Mouse (Mus musculus): ENCODE results near the gene Naa10.
A peak's percentile ranks its signal among the peaks of the same experiment; 100 is the strongest.

Naa10 gene

DNA sequence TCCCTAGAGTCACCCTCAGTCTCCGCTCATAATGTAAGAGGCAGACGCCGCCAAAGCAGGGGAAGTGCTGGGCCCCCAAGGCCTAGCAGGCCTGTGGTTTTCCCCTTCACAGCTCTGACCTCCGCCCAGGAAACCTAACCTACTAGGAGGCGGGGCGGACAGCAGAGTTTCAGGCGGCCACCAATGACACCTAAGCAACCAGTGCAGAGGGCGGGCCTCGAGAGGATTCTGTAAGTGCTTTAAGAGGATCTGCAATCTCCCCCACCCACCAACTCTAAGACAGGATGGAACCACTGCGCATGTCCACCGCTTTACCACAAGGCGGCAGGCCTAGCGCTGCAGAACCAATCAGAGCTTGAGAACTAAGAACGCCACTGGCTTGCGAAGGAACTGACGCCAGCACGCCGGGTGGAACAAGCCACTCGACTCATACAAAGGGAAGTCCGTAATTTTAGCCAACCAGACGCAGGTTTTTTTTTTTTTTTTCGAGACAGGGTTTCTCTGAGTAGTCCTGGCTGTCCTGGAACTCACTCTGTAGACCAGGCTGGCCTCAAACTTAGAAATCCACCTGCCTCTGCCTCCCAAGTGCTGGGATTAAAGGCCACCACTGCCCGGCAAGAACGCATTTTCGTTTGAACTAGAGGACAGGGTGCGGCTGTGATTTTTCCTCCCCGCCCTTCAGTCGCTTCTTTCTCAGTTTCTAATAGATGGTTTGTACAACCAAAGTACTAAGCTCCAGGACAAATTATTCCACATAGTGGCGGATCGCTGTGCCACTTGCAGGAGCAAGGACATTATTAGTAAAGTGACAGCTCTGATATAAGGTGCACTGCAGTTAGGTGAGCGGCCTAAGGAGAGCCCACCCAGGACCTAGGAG lies 6.7 kb downstream of the Naa10 start:
- DNase-seq, result peak; percentile 93 to 94

DNA sequence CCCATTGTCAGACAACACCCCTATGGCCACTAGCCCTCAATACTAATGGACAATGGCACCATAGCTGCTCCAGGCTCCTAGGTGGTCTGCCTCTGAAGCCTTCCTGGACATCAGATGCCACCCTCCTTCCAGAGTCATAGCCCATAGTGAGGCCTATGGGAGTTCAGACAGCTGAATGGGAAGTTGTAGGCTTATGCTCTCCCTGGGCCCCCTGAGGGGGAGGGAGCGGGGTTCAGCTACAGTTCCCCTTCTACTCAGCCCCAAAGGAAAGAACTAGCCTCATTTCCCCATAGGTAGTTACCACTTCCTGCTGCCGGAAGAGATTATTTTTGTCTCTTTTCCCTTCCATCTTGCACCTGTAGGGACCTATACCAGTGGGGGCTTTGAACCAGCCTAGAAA lies 10.2 kb downstream of the Naa10 start:
- no peak for DNase-seq

DNA sequence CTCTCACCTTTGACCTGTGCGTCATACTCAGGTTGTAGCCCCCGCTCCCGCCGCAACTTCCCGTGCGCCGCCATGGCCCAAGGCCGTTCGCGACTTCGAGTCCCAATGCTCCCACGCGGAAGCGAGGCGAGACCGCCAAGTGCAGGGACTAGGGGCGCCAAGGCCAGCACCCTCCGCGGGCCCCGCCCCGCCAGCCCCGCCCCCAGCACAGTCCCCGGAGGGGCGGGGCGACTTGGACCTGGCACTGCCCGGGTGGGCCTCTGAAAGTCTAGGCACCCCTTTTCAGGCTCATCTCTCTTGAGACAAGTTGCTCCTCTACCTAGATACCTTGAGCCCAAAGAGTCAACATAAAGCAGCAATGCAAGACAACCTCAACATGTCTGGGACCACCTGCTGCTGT lies 10.6 kb downstream of the Naa10 start:
- DNase-seq, result no peak

DNA sequence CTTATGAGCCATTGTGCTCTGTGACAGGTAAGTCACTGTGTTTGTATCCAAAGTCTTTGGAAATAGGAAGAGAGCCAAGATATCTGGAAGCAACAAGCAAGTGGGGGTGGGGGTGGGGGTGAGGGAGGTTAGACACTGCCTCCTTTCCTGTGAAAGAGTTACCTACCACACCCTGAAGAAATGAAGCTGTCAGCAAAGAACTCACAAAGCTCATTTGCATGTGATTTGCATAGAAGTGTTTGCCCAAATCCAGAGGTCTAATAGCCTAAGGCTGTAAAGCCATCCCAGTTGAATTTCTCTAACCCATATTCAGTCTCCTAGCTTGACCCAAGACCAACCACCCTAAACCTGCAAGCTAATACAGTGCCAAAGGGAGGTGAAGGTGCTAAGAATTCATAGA lies 11.3 kb downstream of the Naa10 start:
- DNase-seq, result peak in 1 of 2 experiments; percentile 47

DNA sequence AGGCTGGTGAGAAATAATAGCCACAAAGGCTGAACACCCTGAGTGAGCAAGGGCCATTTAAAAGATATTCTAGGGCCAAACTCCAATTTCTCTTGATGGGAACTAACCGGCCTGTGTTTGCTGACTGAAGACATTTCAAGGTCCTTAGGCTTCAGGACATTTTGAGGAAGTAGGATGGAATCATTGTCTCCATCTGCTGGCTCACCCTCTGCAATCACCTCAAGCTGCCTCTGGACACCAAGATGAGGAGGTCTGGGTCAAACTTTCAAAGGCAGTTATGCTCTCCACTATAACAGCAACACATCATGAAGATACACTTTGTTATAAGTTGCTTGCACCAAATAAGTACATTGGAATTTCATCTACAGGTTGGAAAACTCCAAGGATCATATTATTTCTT lies 11.7 kb downstream of the Naa10 start:
- no peak for DNase-seq

DNA sequence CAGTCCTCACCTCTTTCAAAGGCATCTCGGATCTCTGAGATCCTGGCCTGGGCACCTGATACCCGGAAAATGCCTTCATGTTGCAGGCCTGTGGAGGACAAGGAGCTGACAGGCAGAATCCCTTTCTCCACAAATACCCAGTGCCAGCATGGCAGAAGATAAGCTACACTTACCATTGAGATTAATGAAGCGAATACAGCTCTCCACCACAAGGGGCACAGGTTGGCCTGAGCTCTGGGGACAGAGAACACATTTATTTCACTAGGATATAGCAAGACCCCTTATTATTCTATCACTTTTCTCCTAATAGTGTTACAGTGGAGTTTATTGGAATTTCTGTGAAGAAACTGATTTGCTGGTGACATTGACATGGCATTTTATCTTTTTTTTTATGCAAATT lies 23.8 kb downstream of the Naa10 start:
- DNase-seq, result no peak

DNA sequence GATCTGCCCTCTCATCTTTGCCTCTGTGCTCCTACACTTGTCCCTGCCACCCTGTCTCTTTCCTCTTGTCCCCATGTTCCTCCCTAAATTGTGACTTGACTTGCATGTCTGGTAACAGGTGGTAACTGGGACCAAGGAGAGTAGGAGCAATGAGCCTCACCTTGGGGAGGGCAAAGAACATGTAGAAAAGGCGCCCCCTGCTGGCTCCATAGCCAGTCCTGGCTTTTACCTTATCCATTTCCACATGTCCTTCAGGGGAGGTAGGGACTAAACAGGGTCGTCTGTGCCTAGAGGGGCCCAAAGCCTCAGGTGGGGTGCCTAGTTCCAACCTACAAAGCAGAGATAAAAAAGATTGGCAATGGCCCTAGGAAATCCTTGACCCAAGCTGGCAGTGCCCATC lies 26.0 kb downstream of the Naa10 start, which contains the start of gene L1cam:
Gene L1cam, minus strand, starts transcription at position 387 of the 400 bp plus-strand sequence.
- peak; percentile 38 to 58 for DNase-seq

DNA sequence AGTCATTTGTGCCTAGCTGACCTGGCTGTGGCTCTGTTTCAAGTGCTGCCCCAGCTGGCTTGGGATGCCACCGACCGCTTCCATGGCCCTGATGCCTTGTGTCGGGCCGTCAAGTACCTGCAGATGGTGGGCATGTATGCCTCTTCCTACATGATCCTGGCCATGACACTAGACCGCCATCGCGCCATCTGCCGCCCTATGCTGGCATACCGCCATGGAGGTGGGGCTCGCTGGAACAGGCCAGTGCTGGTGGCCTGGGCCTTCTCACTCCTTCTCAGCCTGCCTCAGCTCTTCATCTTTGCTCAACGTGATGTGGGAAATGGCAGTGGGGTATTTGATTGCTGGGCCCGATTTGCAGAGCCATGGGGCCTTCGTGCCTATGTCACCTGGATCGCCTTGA lies 28.9 kb downstream of the Naa10 start:
- DNase-seq, result no peak

DNA sequence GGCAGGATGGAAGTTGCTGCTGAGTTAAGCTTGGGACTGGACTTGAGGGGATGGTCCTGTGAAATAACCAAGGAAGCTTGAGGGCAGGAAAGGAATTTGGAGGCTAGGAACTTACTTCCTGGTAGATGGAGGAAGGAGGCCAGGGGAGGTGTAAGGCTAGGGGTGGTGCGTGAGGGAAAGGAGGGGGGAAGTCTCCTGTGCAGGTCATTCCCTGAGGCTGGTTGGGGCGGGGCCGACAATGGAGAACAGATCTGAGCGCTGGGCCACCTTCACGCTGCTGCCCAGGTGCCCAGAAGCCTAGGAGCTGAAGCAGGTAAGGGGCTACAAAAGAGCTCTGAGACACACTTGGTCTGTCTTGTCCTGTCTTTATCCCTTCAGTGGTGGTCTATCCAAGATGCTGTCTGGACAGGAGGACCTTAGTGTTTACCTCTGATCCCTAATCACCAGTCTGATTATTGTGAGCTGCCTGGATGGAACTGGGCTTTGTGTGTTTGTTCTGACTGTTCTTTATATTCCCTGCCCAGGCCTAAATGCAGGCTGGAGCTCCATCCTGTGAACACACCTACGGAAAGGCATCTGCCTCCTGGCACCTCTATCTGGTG lies 30.1 kb downstream of the Naa10 start, which contains the start of gene Avpr2:
Gene Avpr2, plus strand, starts transcription at position 552 of the 602 bp plus-strand sequence.
- DNase-seq, result peak in 1 of 2 experiments; percentile 43

DNA sequence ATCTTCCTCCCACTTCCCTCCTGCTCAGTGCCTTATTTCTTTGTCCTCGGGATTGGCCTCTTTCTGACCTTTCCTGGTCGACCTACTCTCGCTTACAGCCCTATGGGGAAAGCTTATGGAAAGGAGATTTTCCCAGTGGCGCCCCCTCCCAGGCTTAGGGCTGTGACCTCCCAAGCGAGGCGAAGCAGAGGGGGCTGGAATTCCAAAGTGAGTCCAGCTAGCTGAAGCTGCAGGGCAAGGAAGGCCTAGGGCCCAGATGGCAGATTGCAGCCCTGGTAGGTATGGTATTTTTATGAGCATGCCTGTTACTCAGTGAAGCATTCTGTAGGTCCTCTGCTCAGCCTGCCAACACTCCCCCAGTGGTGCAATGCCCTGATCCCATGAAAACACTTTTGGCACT lies 40.3 kb downstream of the Naa10 start:
- peak; percentile 18 to 66 for DNase-seq

DNA sequence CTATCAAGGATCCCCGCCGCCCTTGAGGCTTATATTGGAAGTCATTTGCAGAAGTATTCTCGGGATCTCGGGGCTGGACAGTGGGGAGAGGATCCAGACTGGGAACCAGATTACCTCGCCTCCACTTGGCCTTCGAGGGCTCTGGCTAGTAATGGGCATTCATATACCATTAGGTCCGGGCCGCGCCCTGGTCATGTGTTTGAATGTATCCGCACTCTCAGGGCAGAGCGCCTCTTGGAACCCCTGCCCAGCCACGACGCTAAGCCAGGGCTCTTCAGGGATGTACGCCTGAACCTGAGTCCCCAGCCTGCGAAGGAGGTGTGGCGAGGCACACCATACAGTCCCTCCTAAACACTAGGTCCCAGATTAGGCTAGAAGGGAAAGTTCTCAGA lies 40.7 kb downstream of the Naa10 start:
- peak in 1 of 2 experiments; percentile 7 for DNase-seq

DNA sequence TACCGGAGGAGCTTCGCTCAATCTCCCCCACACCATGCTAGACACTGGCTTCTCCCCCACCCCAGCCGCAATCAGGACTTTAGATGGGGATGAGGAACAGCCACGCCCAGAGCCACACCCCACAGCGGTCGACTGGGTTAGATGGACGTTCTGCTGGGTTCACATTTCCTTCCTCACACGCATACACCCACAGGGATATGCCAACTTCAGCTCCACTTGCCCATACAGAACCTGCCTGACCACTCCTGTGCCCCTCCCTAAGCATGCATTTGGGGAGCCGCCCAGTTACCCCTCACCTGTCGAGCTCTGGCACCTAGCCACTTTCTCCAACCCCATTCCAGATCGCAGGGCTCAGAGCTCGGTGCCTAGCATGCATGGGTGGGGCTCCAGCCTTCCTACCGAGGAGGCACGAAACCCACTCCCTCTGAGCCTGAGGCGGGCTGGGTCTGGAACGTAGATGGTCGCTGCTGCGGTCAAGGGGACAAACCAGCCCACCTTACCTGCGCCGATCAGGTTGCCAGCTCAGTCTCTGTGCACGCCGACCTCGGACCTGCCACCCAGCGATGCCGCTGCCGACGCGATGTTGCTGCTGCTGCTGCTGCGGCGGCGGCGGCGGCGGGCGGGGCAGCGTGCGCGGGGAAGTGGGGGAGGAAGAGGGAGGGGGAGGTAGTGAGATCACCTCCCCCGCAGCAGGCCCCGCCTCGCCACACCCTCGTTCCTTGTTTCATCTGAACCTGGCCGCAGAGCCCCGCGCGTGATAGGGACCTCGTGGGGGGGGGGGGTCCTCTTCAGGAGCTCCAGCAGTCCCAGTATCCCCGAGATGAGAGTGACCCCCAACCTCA lies 41.3 kb downstream of the Naa10 start:
- peak; percentile 29 to 44 for DNase-seq

DNA sequence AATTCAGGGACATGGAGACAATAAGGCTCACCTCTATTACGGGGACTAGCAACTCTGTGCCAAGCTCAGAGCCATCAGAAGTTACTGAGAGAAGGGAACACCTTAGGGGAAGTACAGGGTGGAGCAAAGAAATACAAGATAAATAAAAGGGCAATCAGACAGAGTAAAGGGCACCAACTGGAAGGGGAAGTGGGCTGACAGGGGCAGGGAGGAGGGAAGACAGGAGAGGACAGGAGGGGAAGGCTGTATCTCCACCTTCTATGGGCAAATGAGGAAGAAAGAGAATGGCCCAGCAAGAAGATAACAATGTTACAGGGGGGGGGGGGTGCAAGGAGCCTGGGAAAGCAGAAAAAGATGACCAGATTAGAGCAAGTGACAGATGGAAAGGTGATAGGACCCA lies 44.7 kb downstream of the Naa10 start:
- DNase-seq, result no peak

DNA sequence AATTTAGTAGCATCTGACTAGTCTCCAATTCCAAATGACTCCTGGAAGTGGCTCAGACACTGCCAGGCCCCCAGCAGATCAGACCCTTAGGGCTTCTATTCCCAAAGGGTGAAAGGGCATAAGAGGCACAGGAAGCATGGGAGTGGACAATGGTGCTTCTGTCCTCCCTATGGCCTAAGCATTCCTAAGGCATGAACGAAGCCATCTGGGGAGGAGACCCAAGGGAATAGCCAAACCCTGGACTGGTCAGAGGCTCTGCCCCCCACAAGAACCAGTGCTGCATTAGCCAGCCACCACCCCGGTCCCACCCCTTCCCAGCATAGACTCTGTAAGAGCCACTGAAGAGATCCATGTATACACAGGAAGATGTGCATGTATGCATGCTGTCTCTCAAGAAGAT lies 45.9 kb downstream of the Naa10 start:
- DNase-seq, result no peak

DNA sequence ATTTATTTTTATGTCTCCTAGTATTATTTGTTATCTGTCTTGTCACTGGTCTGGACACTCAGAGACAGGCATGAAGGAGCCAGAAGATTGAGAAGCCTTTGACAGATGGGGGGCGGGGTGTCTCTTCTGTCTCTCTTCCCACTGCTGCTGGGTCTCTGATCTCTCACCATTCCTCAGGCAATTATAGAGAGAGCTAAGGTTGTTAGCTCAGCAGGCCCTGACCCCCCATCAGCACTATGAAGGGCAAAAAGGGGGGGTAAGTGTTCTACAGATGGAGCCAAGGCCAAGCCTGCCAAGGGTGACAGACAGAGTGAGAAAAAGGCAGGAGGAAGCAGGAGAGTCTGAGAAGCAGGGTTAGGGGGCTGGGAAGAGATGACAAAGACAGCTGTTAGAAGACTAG lies 49.8 kb downstream of the Naa10 start:
- DNase-seq, result no peak

DNA sequence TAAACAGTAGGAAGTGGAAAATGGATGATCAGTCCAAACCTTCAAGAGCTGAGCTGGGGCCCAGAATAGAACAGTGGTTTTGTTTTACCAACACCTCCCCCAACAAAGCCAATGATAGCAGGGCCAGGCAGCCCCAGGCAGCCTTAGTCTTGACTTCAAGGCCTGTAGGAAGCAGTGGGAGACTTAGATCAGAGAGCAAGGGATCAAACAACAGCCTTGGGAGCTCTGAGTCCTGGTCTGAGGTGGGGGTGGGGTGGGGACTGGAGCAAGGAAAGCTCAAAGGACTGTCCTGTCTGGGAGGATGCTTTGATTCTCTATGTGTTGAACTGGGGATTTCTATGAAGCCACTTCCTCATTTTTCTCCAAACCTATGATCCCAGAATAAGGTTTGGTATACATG lies 50.3 kb downstream of the Naa10 start:
- DNase-seq, result no peak

DNA sequence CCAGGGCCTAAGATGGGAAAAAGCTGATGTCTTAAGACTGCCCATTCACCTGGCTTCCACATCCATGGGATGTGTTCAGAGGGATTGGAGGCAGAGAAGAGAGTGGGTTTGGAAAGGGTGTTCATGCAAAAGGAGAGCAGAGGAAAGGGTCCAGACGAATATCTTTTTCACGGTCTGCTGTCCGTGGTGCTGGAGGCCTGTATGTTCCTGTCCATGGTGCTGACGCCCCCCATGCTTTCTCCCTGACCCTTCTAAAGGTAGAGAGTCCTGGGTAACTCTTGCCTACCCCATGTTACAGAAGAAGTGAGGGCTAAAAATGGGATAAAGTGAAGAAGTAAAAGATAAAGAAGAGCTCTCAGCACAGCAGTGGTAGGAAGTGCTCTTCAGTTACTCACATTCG lies 52.4 kb downstream of the Naa10 start:
- DNase-seq, result peak in 1 of 2 experiments; percentile 4

DNA sequence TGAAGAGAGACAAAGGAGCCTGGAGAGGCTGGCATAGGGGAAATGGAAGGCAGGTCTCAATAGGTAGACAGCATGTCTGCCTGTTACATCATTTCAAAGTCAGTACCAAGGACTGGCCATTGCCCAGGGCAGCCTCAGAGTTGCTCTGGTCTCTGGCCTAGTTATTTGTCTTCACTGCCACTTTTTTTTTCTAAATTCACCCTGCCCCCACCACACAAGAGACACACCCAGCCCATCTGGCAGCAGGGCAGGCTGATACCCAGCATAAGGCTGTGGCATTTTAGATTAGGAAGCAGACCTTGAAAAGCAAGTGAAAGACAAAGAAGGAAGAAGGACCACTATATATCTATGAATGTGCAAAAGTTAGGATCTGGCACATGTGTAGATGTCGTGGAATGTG lies 53.9 kb downstream of the Naa10 start:
- no peak for DNase-seq

DNA sequence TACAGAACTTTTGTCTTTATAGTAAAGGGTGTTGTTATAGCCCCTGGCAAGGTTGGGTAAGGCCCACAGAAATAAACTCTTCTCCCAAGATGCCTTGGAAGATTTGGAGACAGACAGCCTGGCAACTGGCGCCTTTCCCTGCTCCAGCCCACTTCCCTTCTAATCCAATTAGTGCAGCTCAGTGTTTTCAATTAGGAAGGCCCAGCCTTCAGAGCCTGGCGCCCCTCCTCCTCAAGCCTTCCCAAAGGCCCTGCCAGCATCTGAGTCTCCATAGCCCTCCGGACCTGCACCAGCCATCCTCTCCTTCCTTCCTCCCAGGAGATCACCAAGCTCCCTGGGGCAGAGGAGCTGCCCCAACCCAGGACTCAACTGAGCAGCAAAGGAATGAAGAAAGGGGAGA lies 54.5 kb downstream of the Naa10 start:
- no peak for DNase-seq

Data from kidney, adult 8-10 months (tissue).